Mouse (Mus musculus): Measurements from ENCODE around the gene Myo18a.

Myo18a gene

GRCm38 (mm10) chr11:77836751-77837150 is 73.7 kb downstream of the Myo18a start:
- no peak for DNase-seq (ENCODE audit: low spot score in 2 of 2)

DNA sequence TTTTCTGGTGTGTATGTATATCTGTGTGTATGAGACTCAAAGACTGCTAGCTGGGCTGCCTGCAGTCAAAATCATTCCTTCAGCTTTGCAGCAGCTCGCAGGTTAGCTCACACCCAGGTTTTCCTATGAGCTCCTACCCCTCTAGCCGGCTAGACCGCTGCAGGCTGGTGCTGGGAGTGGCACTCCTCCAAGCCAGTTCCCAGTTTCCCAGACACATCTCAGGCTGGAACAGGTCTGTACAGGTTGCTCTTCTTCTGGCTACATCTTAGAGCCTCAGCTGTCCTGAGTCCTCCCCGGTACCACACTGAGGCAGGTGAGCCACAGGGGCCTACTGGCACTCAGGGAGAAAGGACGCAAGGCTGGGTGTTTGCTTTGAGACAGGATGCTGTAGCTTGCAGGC is 74.8 kb downstream of the Myo18a start:
- DNase-seq (ENCODE audit: low spot score in 2 of 2) = no peak

DNA sequence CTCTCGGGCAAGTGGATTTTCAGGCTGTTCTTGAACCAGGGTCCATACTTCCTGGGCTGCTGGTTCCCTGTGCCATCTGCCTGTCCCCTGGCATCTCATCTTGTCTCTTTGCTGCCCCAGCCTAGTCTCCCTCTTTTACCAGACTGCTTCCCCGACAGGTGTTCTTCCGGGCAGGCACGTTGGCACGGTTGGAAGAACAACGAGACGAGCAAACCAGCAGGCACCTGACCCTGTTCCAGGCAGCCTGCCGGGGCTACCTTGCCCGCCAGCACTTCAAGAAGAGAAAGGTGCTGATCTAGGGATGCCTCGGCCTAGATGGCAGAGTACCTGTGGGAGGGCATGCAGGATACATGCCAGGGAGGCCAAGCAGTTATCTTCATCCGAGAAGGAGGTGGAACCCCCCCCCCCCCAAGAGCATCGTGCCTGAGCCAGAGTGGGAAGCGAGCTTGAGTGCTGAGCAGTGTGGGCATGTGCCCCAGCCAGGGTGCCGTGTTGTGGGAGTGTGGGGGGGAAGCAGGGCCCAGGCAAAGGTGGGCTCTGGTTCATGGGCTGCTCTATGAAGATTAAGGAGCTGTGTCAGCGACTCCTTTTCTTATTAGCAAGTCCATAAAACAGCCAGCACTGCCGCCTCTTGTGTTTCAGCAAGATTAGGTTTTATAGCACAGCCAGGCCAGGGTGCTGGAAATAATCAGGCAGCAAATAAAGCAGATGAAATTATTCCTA is 77.6 kb downstream of the Myo18a start:
- no peak for DNase-seq (ENCODE audit: low spot score in 2 of 2)

DNA sequence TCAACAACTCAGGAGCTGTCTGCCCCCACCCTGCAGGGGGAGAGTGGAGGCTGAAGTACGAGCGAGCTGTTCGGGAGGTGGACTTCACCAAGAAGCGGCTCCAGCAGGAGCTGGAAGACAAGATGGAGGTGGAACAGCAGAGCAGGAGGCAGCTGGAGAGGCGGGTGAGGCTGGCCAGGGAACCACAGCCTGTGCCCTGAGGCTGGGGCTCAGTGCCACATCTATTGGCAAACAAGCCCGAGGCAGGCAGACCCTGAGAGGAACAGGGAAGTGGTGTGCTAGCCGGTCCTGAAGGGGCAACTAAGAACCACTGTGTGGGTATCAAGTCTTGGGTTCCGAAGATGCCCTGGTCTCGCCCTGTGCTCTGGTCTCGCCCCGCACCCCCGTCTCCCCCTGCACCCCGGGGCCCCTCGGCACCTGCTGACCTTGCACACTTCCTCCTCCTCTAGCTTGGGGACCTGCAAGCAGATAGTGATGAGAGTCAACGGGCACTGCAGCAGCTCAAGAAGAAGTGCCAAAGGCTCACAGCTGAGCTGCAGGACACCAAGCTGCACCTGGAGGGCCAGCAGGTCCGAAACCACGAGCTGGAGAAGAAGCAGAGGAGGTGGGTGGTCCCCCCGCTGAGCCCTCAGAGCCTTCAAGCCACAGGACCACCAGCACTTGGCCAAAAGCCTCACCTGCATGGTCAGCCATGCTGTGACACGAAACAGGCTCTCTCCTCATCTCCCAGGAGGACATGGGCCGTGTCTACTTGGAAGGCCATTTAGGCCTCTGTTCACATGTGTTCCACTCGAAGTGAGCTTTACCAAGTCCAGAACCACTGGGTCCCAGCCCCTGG is 80.2 kb downstream of the Myo18a start:
- no peak for DNase-seq (ENCODE audit: low spot score in 2 of 2)

DNA sequence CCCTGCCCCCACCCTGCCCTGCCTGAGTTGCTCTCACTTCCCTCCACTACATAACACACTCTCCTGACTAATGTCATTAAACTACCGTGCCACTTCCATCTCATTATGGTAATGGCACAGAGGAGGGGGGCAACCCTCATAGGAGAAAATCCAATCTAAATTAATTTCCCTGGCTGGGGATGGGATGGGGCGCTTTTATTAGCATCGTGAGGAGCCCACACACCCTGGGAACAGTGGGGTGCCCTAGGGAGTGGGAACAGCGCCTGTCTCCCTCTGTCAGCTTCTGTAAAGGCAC is 80.8 kb downstream of the Myo18a start:
- DNase-seq (ENCODE audit: low spot score in 2 of 2) = no peak

GRCm38 (mm10) chr11:77847599-77848128 is 84.6 kb downstream of the Myo18a start:
- DNase-seq (ENCODE audit: low spot score in 2 of 2) = no peak

GRCm38 (mm10) chr11:77848131-77848530 is 85.1 kb downstream of the Myo18a start:
- no peak for DNase-seq (ENCODE audit: low spot score in 2 of 2)

GRCm38 (mm10) chr11:77849151-77849550 is 86.1 kb downstream of the Myo18a start:
- DNase-seq (ENCODE audit: low spot score in 2 of 2) = no peak

- no peak for DNase-seq (ENCODE audit: low spot score in 2 of 2)
These were observed 87.6 kb downstream of the Myo18a start for GRCm38 (mm10) chr11:77850401-77851244.

DNA sequence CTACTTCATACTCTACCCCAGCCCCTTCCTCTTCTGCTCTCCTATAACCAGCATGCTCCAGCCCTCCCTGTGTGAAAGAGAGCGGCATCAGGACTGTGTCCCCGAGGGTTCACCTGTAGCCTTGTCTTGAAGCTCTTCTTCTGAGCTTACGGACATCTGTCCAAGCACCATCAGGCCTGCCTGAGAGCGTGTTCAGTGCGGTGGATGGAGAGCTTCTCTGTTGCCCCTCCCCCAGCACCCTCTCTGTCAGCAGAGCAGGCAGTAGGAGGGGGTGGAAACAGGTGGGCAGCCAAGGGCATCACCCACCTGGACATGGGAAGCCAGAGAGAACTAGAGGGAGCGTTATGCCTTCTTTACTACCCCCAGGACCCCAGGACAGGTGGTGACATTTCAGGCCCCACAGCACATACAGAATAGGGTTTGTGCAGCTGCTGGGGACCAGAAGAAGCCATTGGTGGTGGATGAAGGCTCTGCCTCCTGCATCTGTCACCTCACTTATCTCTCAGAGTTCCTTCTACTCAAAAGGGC is 88.5 kb downstream of the Myo18a start:
- DNase-seq (ENCODE audit: low spot score in 2 of 2) = no peak

DNA sequence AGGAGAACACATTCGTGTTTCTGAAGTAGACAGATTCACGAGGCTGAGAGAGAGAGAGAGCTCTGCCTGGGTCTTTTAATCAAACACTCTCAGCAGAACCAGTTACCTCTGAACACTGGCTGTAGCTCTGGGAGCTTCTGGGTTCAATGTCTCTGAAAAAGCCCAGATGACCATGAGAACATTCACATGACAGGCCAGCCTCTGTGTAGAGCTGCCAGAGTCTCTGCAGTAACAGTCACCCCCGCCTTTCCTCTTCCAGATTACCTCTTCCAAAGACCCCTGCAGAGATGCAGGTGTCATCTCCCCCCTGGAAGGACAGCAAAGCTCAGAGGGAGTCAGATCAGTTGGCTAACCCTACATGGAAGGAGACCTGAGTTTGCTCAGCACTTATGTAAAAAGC is 89.1 kb downstream of the Myo18a start:
- no peak for DNase-seq (ENCODE audit: low spot score in 2 of 2)

GRCm38 (mm10) chr11:77852941-77853668 is 90.1 kb downstream of the Myo18a start:
- DNase-seq (ENCODE audit: low spot score in 2 of 2) = no peak

GRCm38 (mm10) chr11:77854641-77855040 is 91.6 kb downstream of the Myo18a start:
- no peak for DNase-seq (ENCODE audit: low spot score in 2 of 2)

GRCm38 (mm10) chr11:77855396-77855795 is 92.3 kb downstream of the Myo18a start:
- DNase-seq (ENCODE audit: low spot score in 2 of 2) = no peak

DNA sequence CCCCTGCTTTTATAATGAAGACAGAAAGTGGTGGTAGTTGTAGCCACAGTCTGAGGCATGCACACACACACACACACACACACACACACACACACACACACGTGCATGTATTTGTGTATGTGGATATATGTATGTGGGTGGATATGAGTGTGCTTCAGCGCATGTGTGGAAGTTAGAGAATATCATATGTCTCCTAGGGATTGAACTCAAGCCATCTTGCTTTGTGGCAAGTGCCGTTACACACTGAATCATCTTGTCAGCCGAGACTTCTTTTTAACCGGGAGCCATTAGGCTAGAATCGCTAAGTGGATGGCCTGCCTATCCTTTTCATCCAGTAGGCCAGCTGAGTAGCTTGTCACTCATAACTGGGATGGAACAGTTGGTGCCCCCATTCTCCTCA is 94.0 kb downstream of the Myo18a start:
- DNase-seq (ENCODE audit: low spot score in 2 of 2) = no peak

DNA sequence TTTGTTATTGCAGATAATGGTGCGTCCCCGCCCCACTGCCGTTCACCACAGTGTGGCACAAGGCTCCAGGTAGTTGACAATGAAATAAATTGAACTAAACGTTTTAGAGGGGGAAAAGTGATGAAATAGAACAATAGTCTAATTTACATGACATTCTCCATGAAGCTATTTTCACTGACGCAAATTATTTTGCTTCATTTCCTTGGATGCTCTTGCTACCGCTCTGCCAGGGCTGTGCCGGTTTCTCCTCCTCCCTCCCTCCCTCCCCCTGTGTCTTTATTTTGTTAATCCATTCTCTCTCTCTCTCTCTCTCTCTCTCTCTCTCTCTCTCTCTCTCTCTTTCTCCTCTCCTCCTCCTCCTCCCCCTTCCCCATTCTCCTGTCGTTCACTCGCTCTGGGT is 95.5 kb downstream of the Myo18a start:
- DNase-seq (ENCODE audit: low spot score in 2 of 2) = no peak

DNA sequence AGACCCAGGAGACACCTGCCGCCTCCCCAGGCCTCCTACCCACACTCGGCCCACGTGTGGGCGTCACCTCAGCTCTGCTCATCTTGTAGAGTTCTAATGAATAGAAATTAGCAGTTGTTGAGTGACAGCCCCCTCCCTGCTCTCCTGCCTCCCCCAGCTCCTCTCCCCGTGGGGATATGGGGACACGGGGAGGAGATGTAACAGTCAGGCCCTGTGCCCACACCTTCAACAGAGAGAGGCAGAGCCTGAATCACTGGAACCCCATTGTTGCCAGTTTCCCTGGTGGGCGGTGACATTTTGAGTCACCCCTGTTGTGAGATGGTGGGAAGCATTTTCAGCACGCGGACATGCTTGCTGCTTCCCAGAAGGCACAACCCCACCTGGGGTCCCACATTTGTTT is 97.9 kb downstream of the Myo18a start:
- DNase-seq (ENCODE audit: low spot score in 2 of 2) = no peak

- DNase-seq (ENCODE audit: low spot score in 2 of 2) = no peak
These were observed 99.8 kb downstream of the Myo18a start for GRCm38 (mm10) chr11:77862887-77863286.

DNA sequence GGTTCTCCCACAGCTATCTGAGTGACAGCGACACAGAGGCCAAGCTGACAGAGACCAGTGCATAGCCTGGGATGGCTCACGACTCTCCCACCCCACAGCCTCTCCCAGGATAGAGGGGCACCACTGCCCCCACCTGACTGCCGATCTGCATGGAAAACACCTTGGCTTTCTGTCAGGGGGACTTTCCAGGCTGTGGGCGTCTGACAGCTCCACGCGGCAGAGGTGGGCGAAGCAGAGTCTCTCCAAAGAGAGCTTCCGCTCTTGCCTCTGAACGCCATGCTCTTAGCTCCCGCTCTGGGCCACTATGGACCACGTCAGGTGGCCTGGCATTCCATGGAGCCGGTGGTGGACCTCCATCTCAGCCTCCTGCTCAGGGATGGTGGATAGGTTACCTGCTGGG is 101.7 kb downstream of the Myo18a start:
- DNase-seq (ENCODE audit: low spot score in 2 of 2) = no peak

DNA sequence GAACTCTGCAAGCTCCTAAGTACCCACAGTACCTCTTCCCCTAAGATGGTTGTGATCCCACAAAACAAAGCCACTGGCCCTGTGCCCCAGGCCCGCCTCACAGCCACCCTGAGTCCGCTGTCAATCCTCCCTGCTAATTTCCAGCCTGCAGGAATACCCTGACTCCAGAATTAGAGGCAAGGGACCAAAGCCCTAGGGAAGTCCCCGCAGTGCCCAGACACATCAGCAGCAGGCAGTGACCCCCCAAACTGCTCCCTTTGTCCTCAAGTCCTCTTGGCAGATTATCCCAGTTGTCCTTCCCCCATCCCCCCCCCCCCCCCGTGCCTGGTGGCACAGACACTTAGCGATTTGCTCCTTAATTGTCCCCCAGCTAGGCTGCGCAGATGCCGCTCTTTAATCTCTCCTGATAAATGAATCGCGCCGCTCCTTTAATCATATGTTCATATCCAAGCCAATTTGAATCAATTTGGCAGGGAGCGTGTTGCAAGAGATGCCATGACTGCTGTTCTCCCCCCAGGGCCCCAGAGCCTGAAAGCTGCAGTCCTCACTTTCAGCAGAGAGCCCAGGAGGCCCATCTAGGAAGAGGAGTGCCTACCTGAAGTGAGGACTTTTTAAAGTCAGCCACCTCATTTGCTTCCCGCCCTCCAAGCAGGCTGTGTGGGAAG is 104.5 kb downstream of the Myo18a start:
- no peak for DNase-seq (ENCODE audit: low spot score in 2 of 2)

- no peak for DNase-seq (ENCODE audit: low spot score in 2 of 2)
These were observed 108.4 kb downstream of the Myo18a start for GRCm38 (mm10) chr11:77871436-77871835.

Data from natural killer cell, adult 2 months (primary cell).